Mouse (Mus musculus) embryo, embryonic 9.5 days (tissue): ENCODE measurements around the gene Serinc5.

Experiments used
- DNase-seq: peaks from one replicate; pipeline ENCODE4 v3.0.0-alpha.2; 2017; ENCODE audit errors: extremely low spot score

Serinc5 gene

GRCm38 (mm10) chr13:92704189-92704588, 93.3 kb downstream of the Serinc5 start:
- no peak for DNase-seq

- DNase-seq: no peak
Observed at GRCm38 (mm10) chr13:92705016-92705535, 94.2 kb downstream of the Serinc5 start.

- no peak for DNase-seq
Observed at GRCm38 (mm10) chr13:92706342-92707061, 95.6 kb downstream of the Serinc5 start.

- DNase-seq: no peak
Observed at GRCm38 (mm10) chr13:92707941-92708340, 97.0 kb downstream of the Serinc5 start.

- no peak for DNase-seq
Observed at GRCm38 (mm10) chr13:92708466-92708865, 97.6 kb downstream of the Serinc5 start.

- no peak for DNase-seq
Observed at GRCm38 (mm10) chr13:92709535-92709934, 98.6 kb downstream of the Serinc5 start.

- no peak for DNase-seq
Observed at GRCm38 (mm10) chr13:92710361-92710760, 99.5 kb downstream of the Serinc5 start.

GRCm38 (mm10) chr13:92711821-92712220, 100.9 kb downstream of the Serinc5 start:
- DNase-seq: no peak

GRCm38 (mm10) chr13:92712619-92713018, 101.7 kb downstream of the Serinc5 start:
- DNase-seq: no peak

- no peak for DNase-seq
Observed at GRCm38 (mm10) chr13:92717851-92718665, 107.2 kb downstream of the Serinc5 start.

GRCm38 (mm10) chr13:92721006-92721405, 110.1 kb downstream of the Serinc5 start:
- DNase-seq: no peak

- DNase-seq: no peak
Observed at GRCm38 (mm10) chr13:92722389-92722788, 111.5 kb downstream of the Serinc5 start.

GRCm38 (mm10) chr13:92729811-92730210, 118.9 kb downstream of the Serinc5 start:
- DNase-seq: no peak

GRCm38 (mm10) chr13:92731811-92732210, 120.9 kb downstream of the Serinc5 start:
- DNase-seq: no peak

GRCm38 (mm10) chr13:92732836-92733235, 121.9 kb downstream of the Serinc5 start:
- DNase-seq: no peak

GRCm38 (mm10) chr13:92733252-92733651, 122.4 kb downstream of the Serinc5 start:
- peak; percentile 63 for DNase-seq

- DNase-seq: no peak
Observed at GRCm38 (mm10) chr13:92733741-92734140, 122.8 kb downstream of the Serinc5 start.

- no peak for DNase-seq
Observed at GRCm38 (mm10) chr13:92735693-92736092, 124.8 kb downstream of the Serinc5 start.

GRCm38 (mm10) chr13:92736516-92737300, 125.8 kb downstream of the Serinc5 start:
- no peak for DNase-seq

- no peak for DNase-seq
Observed at GRCm38 (mm10) chr13:92738821-92739220, 127.9 kb downstream of the Serinc5 start.

- DNase-seq: no peak
Observed at GRCm38 (mm10) chr13:92739858-92740257, 129.0 kb downstream of the Serinc5 start.
